ENCODE assay signal across 21 mouse cellular contexts in the genomic region with DNA sequence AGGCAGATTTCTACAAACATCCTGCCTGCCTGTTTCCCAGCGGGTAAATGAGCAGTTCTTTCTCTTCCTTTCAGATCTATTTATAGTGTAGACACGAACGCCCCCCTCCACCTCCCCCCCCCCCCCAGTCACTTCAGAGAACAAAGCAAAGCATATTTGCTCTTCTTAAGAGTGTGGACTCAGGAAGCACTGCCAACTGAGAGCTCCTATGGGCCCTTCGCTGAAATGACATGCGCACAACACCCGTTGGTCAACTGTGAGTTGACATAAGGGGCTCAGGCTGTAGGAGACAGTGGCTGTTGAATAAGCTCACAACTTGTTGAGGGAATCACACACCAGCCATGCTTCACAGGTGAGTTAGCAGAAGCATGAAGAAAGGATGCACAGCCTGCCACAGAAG.
A peak's percentile ranks its signal among the peaks of the same experiment; 100 is the strongest.
DNase-seq lines count a peak whose midpoint lies in the region; ATAC-seq and TF ChIP-seq lines count a peak whose summit lies in the region.
"Had no signal": no experiment of that assay in that cellular context is flagged by ENCODE, and none has a peak within 500 bp of the region (broad histone marks: within the 10 kb centered on the region; RNA-seq: fewer than 3 reads in every experiment).

No protein-coding gene starts in this region.

- peaks cover 76% of the 10 kb centered on the region for H3K27me3 ChIP-seq in forebrain, embryonic 10.5 days (ENCODE audit: poor library complexity, severe bottlenecking)
- H3K27me3 ChIP-seq in forebrain, embryonic 15.5 days, result no peaks in the 10 kb centered on the region
- H3K27me3 ChIP-seq in intestine, embryonic 16.5 days (replicated peaks; ENCODE audit: control insufficient read depth, insufficient read depth, low read length), result no peaks in the 10 kb centered on the region
- H3K27me3 ChIP-seq in intestine, postnatal 0 days (replicated peaks; ENCODE audit: control insufficient read depth, insufficient read depth, low read length), result no peaks in the 10 kb centered on the region
- H3K27me3 ChIP-seq in lung, embryonic 16.5 days (ENCODE audit: control insufficient read depth, insufficient read depth, low read depth, low read length), result no peaks in the 10 kb centered on the region
- no peaks in the 10 kb centered on the region for H3K27me3 ChIP-seq in stomach, embryonic 15.5 days (replicated peaks)
- H3K27me3 ChIP-seq: heart, embryonic 15.5 days; limb, embryonic 13.5 days; liver, embryonic 15.5 days had no signal

- H3K9ac ChIP-seq in forebrain, embryonic 15.5 days (replicated peaks), result no peak overlapping the region
- H3K9ac ChIP-seq in intestine, embryonic 16.5 days (ENCODE audit: low read depth, low read length), result no peak overlapping the region
- H3K9ac ChIP-seq in intestine, postnatal 0 days (ENCODE audit: low read depth, low read length), result no peak overlapping the region
- H3K9ac ChIP-seq in lung, embryonic 16.5 days (ENCODE audit: low read length), result no peak overlapping the region
- H3K9ac ChIP-seq in stomach, embryonic 15.5 days, result no peak overlapping the region
- H3K9ac ChIP-seq: heart, embryonic 15.5 days; hindbrain, embryonic 13.5 days; limb, embryonic 13.5 days; liver, embryonic 15.5 days had no signal

- no peak for TF ChIP-seq CTCF in intestine, postnatal 0 days (IDR thresholded peaks at IDR 0.05; ENCODE audit: low read depth)

- whole genome bisulfite sequencing in forebrain, embryonic 10.5 days, result 59% methylated on average over 6 of the region's 6 CpGs
- 63% methylated on average over 5 of the region's 6 CpGs for WGBS in forebrain, embryonic 15.5 days
- WGBS in intestine, embryonic 16.5 days, result 52% methylated on average over 5 of the region's 6 CpGs
- 44% methylated on average over 5 of the region's 6 CpGs for WGBS in intestine, postnatal 0 days
- WGBS in lung, embryonic 16.5 days, result 23% methylated on average over 6 of the region's 6 CpGs
- 47% methylated on average over 6 of the region's 6 CpGs for WGBS in stomach, embryonic 15.5 days

- H3K4me3 ChIP-seq in forebrain, embryonic 10.5 days, result no peak overlapping the region
- H3K4me3 ChIP-seq in forebrain, embryonic 15.5 days, result no peak overlapping the region
- H3K4me3 ChIP-seq in intestine, embryonic 16.5 days (ENCODE audit: low read length), result no peak overlapping the region
- no peak overlapping the region for H3K4me3 ChIP-seq in intestine, postnatal 0 days (ENCODE audit: low read depth, low read length)
- H3K4me3 ChIP-seq in lung, embryonic 16.5 days (ENCODE audit: low read length), result no peak overlapping the region
- H3K4me3 ChIP-seq in stomach, embryonic 15.5 days (replicated peaks), result no peak overlapping the region
- H3K4me3 ChIP-seq: heart, embryonic 15.5 days; hindbrain, embryonic 13.5 days; limb, embryonic 13.5 days; liver, embryonic 15.5 days had no signal

- H3K27ac ChIP-seq in forebrain, embryonic 10.5 days, result peak overlapping the region; percentile 20; the same call in 1 of the 2 replicates
- no peak overlapping the region for H3K27ac ChIP-seq in forebrain, embryonic 15.5 days (replicated peaks)
- no peak overlapping the region for H3K27ac ChIP-seq in intestine, embryonic 16.5 days (ENCODE audit: low read length)
- no peak overlapping the region for H3K27ac ChIP-seq in intestine, postnatal 0 days (ENCODE audit: low read depth, low read length)
- peak overlapping the region; percentile 88 for H3K27ac ChIP-seq in lung, embryonic 16.5 days (ENCODE audit: low read length)
- no peak overlapping the region for H3K27ac ChIP-seq in stomach, embryonic 15.5 days
- H3K27ac ChIP-seq: heart, embryonic 15.5 days; hindbrain, embryonic 13.5 days; limb, embryonic 13.5 days; liver, embryonic 15.5 days had no signal

- no peaks in the 10 kb centered on the region for H3K36me3 ChIP-seq in forebrain, embryonic 10.5 days (replicated peaks)
- H3K36me3 ChIP-seq in forebrain, embryonic 15.5 days, result no peaks in the 10 kb centered on the region
- H3K36me3 ChIP-seq in intestine, embryonic 16.5 days (ENCODE audit: control insufficient read depth, insufficient read depth, low read length), result no peaks in the 10 kb centered on the region
- H3K36me3 ChIP-seq in intestine, postnatal 0 days (ENCODE audit: control insufficient read depth, insufficient read depth), result no peaks in the 10 kb centered on the region
- H3K36me3 ChIP-seq in lung, embryonic 16.5 days (ENCODE audit: control insufficient read depth, insufficient read depth, low read length), result no peaks in the 10 kb centered on the region
- H3K36me3 ChIP-seq in stomach, embryonic 15.5 days, result no peaks in the 10 kb centered on the region
- H3K36me3 ChIP-seq: G1E; heart, embryonic 15.5 days; hindbrain, embryonic 13.5 days; limb, embryonic 13.5 days; liver, embryonic 15.5 days had no signal

- no peaks in the 10 kb centered on the region for H3K9me3 ChIP-seq in forebrain, embryonic 10.5 days
- no peaks in the 10 kb centered on the region for H3K9me3 ChIP-seq in forebrain, embryonic 15.5 days
- no peaks in the 10 kb centered on the region for H3K9me3 ChIP-seq in intestine, embryonic 16.5 days (ENCODE audit: control insufficient read depth, low read length)
- no peaks in the 10 kb centered on the region for H3K9me3 ChIP-seq in intestine, postnatal 0 days (ENCODE audit: control insufficient read depth)
- no peaks in the 10 kb centered on the region for H3K9me3 ChIP-seq in lung, embryonic 16.5 days (ENCODE audit: control insufficient read depth, low read length)
- H3K9me3 ChIP-seq in stomach, embryonic 15.5 days, result no peaks in the 10 kb centered on the region
- H3K9me3 ChIP-seq: G1E; heart, embryonic 15.5 days; hindbrain, embryonic 13.5 days; limb, embryonic 13.5 days; liver, embryonic 15.5 days had no signal

- H3K4me1 ChIP-seq in forebrain, embryonic 10.5 days, result peaks cover 57% of the 10 kb centered on the region
- H3K4me1 ChIP-seq in forebrain, embryonic 15.5 days, result peaks cover 19% of the 10 kb centered on the region
- H3K4me1 ChIP-seq in intestine, embryonic 16.5 days (ENCODE audit: control insufficient read depth, insufficient read depth, low read length), result no peaks in the 10 kb centered on the region; the same call in 1 of the 2 replicates
- no peaks in the 10 kb centered on the region for H3K4me1 ChIP-seq in intestine, postnatal 0 days (replicated peaks; ENCODE audit: control insufficient read depth, insufficient read depth, low read length)
- H3K4me1 ChIP-seq in lung, embryonic 16.5 days (replicated peaks; ENCODE audit: control insufficient read depth, insufficient read depth, low read length), result peaks cover 26% of the 10 kb centered on the region
- no peaks in the 10 kb centered on the region; the same call in 1 of the 2 replicates for H3K4me1 ChIP-seq in stomach, embryonic 15.5 days
- H3K4me1 ChIP-seq: liver, embryonic 15.5 days had no signal

- DNase-seq in forebrain, embryonic 10.5 days (ENCODE audit: extremely low spot score, low spot score), result no peak
- DNase-seq in spleen, postnatal 14 days (ENCODE audit: low spot score in 2 of 2), result no peak
- no peak for DNase-seq in ovary, postnatal 14 days (ENCODE audit: low spot score)
- DNase-seq: adrenal gland, postnatal 36 days; cerebellum, adult 9-11 months; embryo, embryonic 11 days; gastrocnemius, postnatal 10 days; heart, adult 18-20 months; kidney, adult 18-20 months; thymus, postnatal 36 days had no signal

- no peak for ATAC-seq in forebrain, embryonic 15.5 days (replicated peaks)
- ATAC-seq in intestine, embryonic 16.5 days, result 0 out of 2 replicates have a peak, but pooled peaks have one; percentile 26
- ATAC-seq in intestine, postnatal 0 days, result no peak
- ATAC-seq in lung, embryonic 16.5 days (ENCODE audit: low read depth), result peak; percentile 89
- peak; percentile 71 for ATAC-seq in stomach, embryonic 15.5 days (ENCODE audit: insufficient read depth, low FRiP score, low read depth)
- ATAC-seq: CD4-positive, CD25-positive, alpha-beta regulatory T cell, adult 4 months had no signal

- H3K4me2 ChIP-seq in forebrain, embryonic 15.5 days (replicated peaks), result no peak overlapping the region
- no peak overlapping the region for H3K4me2 ChIP-seq in intestine, embryonic 16.5 days (ENCODE audit: low read depth, low read length)
- H3K4me2 ChIP-seq in intestine, postnatal 0 days (replicated peaks; ENCODE audit: low read depth), result no peak overlapping the region
- peak overlapping the region; percentile 12; the same call in 1 of the 2 replicates for H3K4me2 ChIP-seq in lung, embryonic 16.5 days (ENCODE audit: low read depth, low read length)
- H3K4me2 ChIP-seq in stomach, embryonic 15.5 days, result no peak overlapping the region
- H3K4me2 ChIP-seq: heart, embryonic 15.5 days; hindbrain, embryonic 13.5 days; limb, embryonic 13.5 days; liver, embryonic 15.5 days had no signal

Comparison
In these comparisons a context has a peak if more than half of its experiments do, and no peak if none do; other contexts are left out.
1. H3K27ac ChIP-seq: peak in forebrain, embryonic 10.5 days (single experiment) and lung, embryonic 16.5 days (single experiment); none in forebrain, embryonic 15.5 days (single experiment), intestine, embryonic 16.5 days (single experiment), intestine, postnatal 0 days (single experiment) and stomach, embryonic 15.5 days (single experiment).
2. ATAC-seq: peak in intestine, embryonic 16.5 days (single experiment), lung, embryonic 16.5 days (single experiment) and stomach, embryonic 15.5 days (single experiment); none in forebrain, embryonic 15.5 days (single experiment) and intestine, postnatal 0 days (single experiment).